ENCODE assay signal across 9 mouse cellular contexts in genomic region chr4:154897676-154898465, GRCm38 (mm10). TPM values are rescaled to one million over a fixed set of nuclear protein-coding genes. Genes with fewer than 3 reads are reported as not detected.
DNase-seq lines count a peak whose midpoint lies in the region; ATAC-seq and TF ChIP-seq lines count a peak whose summit lies in the region.
"Had no signal": no experiment of that assay in that cellular context is flagged by ENCODE, and none has a peak within 500 bp of the region (broad histone marks: within the 10 kb centered on the region; RNA-seq: fewer than 3 reads in every experiment).

No protein-coding gene starts in this region.

- no peaks in the 10 kb centered on the region for H3K27me3 ChIP-seq in spleen, adult 2 months (ENCODE audit: control insufficient read depth, insufficient read depth, low read length)
- H3K27me3 ChIP-seq in forebrain, embryonic 13.5 days: 0 out of 2 replicates have a peak, but pooled peaks cover 8% of the 10 kb centered on the region
- no peaks in the 10 kb centered on the region for H3K27me3 ChIP-seq in intestine, embryonic 14.5 days (replicated peaks; ENCODE audit: control insufficient read depth, insufficient read depth, low read length)
- H3K27me3 ChIP-seq in midbrain, embryonic 14.5 days (ENCODE audit: control insufficient read depth, insufficient read depth, low read length): no peaks in the 10 kb centered on the region

- peak overlapping the region; percentile 83 for H3K4me2 ChIP-seq in forebrain, embryonic 13.5 days
- peak overlapping the region; percentile 94 for H3K4me2 ChIP-seq in intestine, embryonic 14.5 days (ENCODE audit: low read length)
- peak overlapping the region; percentile 86 for H3K4me2 ChIP-seq in midbrain, embryonic 14.5 days (ENCODE audit: low read length)

- H3K27ac ChIP-seq in spleen, adult 2 months (ENCODE audit: insufficient read depth, low read length): no peak overlapping the region
- no peak overlapping the region for H3K27ac ChIP-seq in forebrain, embryonic 13.5 days
- no peak overlapping the region for H3K27ac ChIP-seq in intestine, embryonic 14.5 days (ENCODE audit: low read depth)
- H3K27ac ChIP-seq in midbrain, embryonic 14.5 days (replicated peaks; ENCODE audit: low read depth, low read length): no peak overlapping the region

- no peak for DNase-seq in spleen, adult 2 months (ENCODE audit: low read depth in 1 of 2, low spot score in 2 of 2)
- no peak for DNase-seq in spleen, adult 18-20 months
- DNase-seq in intestine, embryonic 14.5 days (ENCODE audit: low spot score): no peak
- DNase-seq in midbrain, embryonic 14.5 days: no peak
- DNase-seq in layer of hippocampus, adult 9-11 months: no peak
- no peak for DNase-seq in thymus, postnatal 36 days
- no peak for DNase-seq in urinary bladder, postnatal 14 days (ENCODE audit: low spot score)

- no peak for TF ChIP-seq CTCF in spleen, adult 2 months (IDR thresholded peaks at IDR 0.05; ENCODE audit: extremely low read depth, insufficient read depth, insufficient read length, insufficient replicate concordance)

- no peak for TF ChIP-seq POLR2A in spleen, adult 2 months (IDR thresholded peaks at IDR 0.05; ENCODE audit: low read depth, low read length)

- peak overlapping the region; percentile 66 for H3K9ac ChIP-seq in forebrain, embryonic 13.5 days
- peak overlapping the region; percentile 56 for H3K9ac ChIP-seq in intestine, embryonic 14.5 days (ENCODE audit: low read length)
- H3K9ac ChIP-seq in midbrain, embryonic 14.5 days (replicated peaks; ENCODE audit: low read length): peak overlapping the region; percentile 60

- H3K9me3 ChIP-seq in forebrain, embryonic 13.5 days (replicated peaks): no peaks in the 10 kb centered on the region; the same call in 1 of the 2 replicates
- no peaks in the 10 kb centered on the region for H3K9me3 ChIP-seq in intestine, embryonic 14.5 days (ENCODE audit: control insufficient read depth, low read length)
- H3K9me3 ChIP-seq in midbrain, embryonic 14.5 days (ENCODE audit: control insufficient read depth, low read length): no peaks in the 10 kb centered on the region

- peaks cover 7% of the 10 kb centered on the region for H3K4me1 ChIP-seq in spleen, adult 2 months (ENCODE audit: control insufficient read depth, insufficient read depth, insufficient read length)
- H3K4me1 ChIP-seq in forebrain, embryonic 13.5 days: peaks cover 22% of the 10 kb centered on the region
- H3K4me1 ChIP-seq in intestine, embryonic 14.5 days (replicated peaks; ENCODE audit: control insufficient read depth, insufficient read depth, low read length): peaks cover 11% of the 10 kb centered on the region; the same call in 1 of the 2 replicates
- H3K4me1 ChIP-seq in midbrain, embryonic 14.5 days (ENCODE audit: control insufficient read depth, insufficient read depth, low read length): peaks cover 19% of the 10 kb centered on the region

- H3K36me3 ChIP-seq in spleen, adult 2 months (ENCODE audit: control insufficient read depth, insufficient read depth, low read length): no peaks in the 10 kb centered on the region
- H3K36me3 ChIP-seq in forebrain, embryonic 13.5 days (ENCODE audit: poor library complexity, severe bottlenecking): 0 out of 2 replicates have a peak, but pooled peaks cover 5% of the 10 kb centered on the region
- H3K36me3 ChIP-seq in intestine, embryonic 14.5 days (ENCODE audit: control insufficient read depth, insufficient read depth, low read length): no peaks in the 10 kb centered on the region
- no peaks in the 10 kb centered on the region for H3K36me3 ChIP-seq in midbrain, embryonic 14.5 days (ENCODE audit: control insufficient read depth, insufficient read depth, low read length)

- H3K4me3 ChIP-seq in spleen, adult 2 months (ENCODE audit: extremely low read depth, insufficient read depth, insufficient read length): peak overlapping the region; percentile 59; the same call in 1 of the 2 replicates
- peak overlapping the region; percentile 56 for H3K4me3 ChIP-seq in forebrain, embryonic 13.5 days
- H3K4me3 ChIP-seq in intestine, embryonic 14.5 days (ENCODE audit: low read depth, low read length): peak overlapping the region; percentile 60
- H3K4me3 ChIP-seq in midbrain, embryonic 14.5 days (replicated peaks; ENCODE audit: low read depth, low read length): peak overlapping the region; percentile 51
- H3K4me3 ChIP-seq: myocyte had no signal

- no peak for ATAC-seq in forebrain, embryonic 13.5 days
- ATAC-seq in intestine, embryonic 14.5 days (replicated peaks; ENCODE audit: low FRiP score, low TSS enrichment, low read depth): no peak
- ATAC-seq in midbrain, embryonic 14.5 days (ENCODE audit: low FRiP score, low TSS enrichment): no peak

- 72% methylated on average over 6 of the region's 6 CpGs for WGBS in spleen, adult 2 months
- 73% methylated on average over 6 of the region's 6 CpGs for WGBS in forebrain, embryonic 13.5 days
- 67% methylated on average over 6 of the region's 6 CpGs for WGBS in intestine, embryonic 14.5 days
- 73% methylated on average over 6 of the region's 6 CpGs for WGBS in midbrain, embryonic 14.5 days

RNA-seq across cellular contexts. Expression of gene Fam213b, which starts 1.1 kb away (rescaled TPM):
- 22.2 and 33.6 TPM in 2 replicates for polyA plus RNA-seq in spleen, adult 2 months (2012; rRNA removed)
- polyA plus RNA-seq in forebrain, embryonic 13.5 days (2015; fragmentation: Nextera tagmentation; extraction: Ambion mirVana): 29.5 and 34.1 TPM in 2 replicates
- polyA plus RNA-seq in intestine, embryonic 14.5 days (2014; fragmentation: Nextera tagmentation; extraction: Ambion mirVana): 37.1 and 39.8 TPM in 2 replicates
- 52.1 and 53.2 TPM in 2 replicates for polyA plus RNA-seq in midbrain, embryonic 14.5 days (2014; fragmentation: Nextera tagmentation; extraction: Ambion mirVana)

RNA-seq across cellular contexts. Expression of gene Mmel1, which starts 28.5 kb away (rescaled TPM):
- polyA plus RNA-seq in spleen, adult 2 months (2012; rRNA removed): 0.22 TPM in 2 replicates
- polyA plus RNA-seq in forebrain, embryonic 13.5 days (2015; fragmentation: Nextera tagmentation; extraction: Ambion mirVana): 0.12 and 0.24 TPM in 2 replicates
- not detected in 2 replicates for polyA plus RNA-seq in intestine, embryonic 14.5 days (2014; fragmentation: Nextera tagmentation; extraction: Ambion mirVana)
- polyA plus RNA-seq in midbrain, embryonic 14.5 days (2014; fragmentation: Nextera tagmentation; extraction: Ambion mirVana): 0.50 and 0.53 TPM in 2 replicates

RNA-seq across cellular contexts. Expression of gene Tnfrsf14, which starts 30.5 kb away (rescaled TPM):
- polyA plus RNA-seq in spleen, adult 2 months (2012; rRNA removed): 210 and 232 TPM in 2 replicates
- 0.14 and 0.28 TPM in 2 replicates for polyA plus RNA-seq in forebrain, embryonic 13.5 days (2015; fragmentation: Nextera tagmentation; extraction: Ambion mirVana)
- 1.5 and 1.6 TPM in 2 replicates for polyA plus RNA-seq in intestine, embryonic 14.5 days (2014; fragmentation: Nextera tagmentation; extraction: Ambion mirVana)
- not detected in 2 replicates for polyA plus RNA-seq in midbrain, embryonic 14.5 days (2014; fragmentation: Nextera tagmentation; extraction: Ambion mirVana)

Comparison
In these comparisons a context has a peak if more than half of its experiments do, and no peak if none do; other contexts are left out.
1. RNA of gene Tnfrsf14, which starts 30.5 kb away (polyA plus RNA-seq): 210 to 232 TPM in spleen, adult 2 months; 1.5 to 1.6 TPM in intestine, embryonic 14.5 days, 0.14 to 0.28 TPM in forebrain, embryonic 13.5 days and not detected in midbrain, embryonic 14.5 days; every median in the first group is over 10 times any median in the second.
2. Peak in every context shown above with its lines, with median percentiles within 50 percentile points of each other: H3K4me3 ChIP-seq, H3K4me2 ChIP-seq and H3K9ac ChIP-seq.